Comparison of ENCODE assay signal across 11 mouse cellular contexts in genomic region chr1:72813639-72814403, GRCm38 (mm10). TPM values are rescaled to one million over a fixed set of nuclear protein-coding genes. Genes with fewer than 3 reads are reported as not detected.
A peak's percentile ranks its signal among the peaks of the same experiment; 100 is the strongest.
DNase-seq lines count a peak whose midpoint lies in the region; ATAC-seq and TF ChIP-seq lines count a peak whose summit lies in the region.
"Had no signal": no experiment of that assay in that cellular context is flagged by ENCODE, and none has a peak within 500 bp of the region (broad histone marks: within the 10 kb centered on the region; RNA-seq: fewer than 3 reads in every experiment).

No protein-coding gene starts in this region.

- no peak overlapping the region for H3K4me2 ChIP-seq in heart, embryonic 12.5 days
- no peak overlapping the region for H3K4me2 ChIP-seq in forebrain, embryonic 16.5 days (ENCODE audit: low read length)
- H3K4me2 ChIP-seq in midbrain, embryonic 13.5 days (replicated peaks): no peak overlapping the region

- WGBS in heart, embryonic 12.5 days: 16% methylated on average over 6 of the region's 6 CpGs
- 3% methylated on average over 6 of the region's 6 CpGs for WGBS in forebrain, embryonic 16.5 days
- WGBS in midbrain, embryonic 13.5 days: 0% methylated on average over 6 of the region's 6 CpGs

- H3K4me3 ChIP-seq in heart, embryonic 12.5 days: no peak overlapping the region
- H3K4me3 ChIP-seq in forebrain, embryonic 16.5 days (replicated peaks; ENCODE audit: low read length): no peak overlapping the region
- H3K4me3 ChIP-seq in midbrain, embryonic 13.5 days (replicated peaks): no peak overlapping the region
- H3K4me3 ChIP-seq: myocyte had no signal

- H3K9ac ChIP-seq in heart, embryonic 12.5 days: no peak overlapping the region; the same call in 1 of the 2 replicates
- no peak overlapping the region for H3K9ac ChIP-seq in forebrain, embryonic 16.5 days (replicated peaks; ENCODE audit: low read depth, low read length)
- no peak overlapping the region for H3K9ac ChIP-seq in midbrain, embryonic 13.5 days (replicated peaks)
- H3K9ac ChIP-seq: liver, embryonic 14.5 days had no signal

- H3K36me3 ChIP-seq in heart, embryonic 12.5 days: no peaks in the 10 kb centered on the region
- H3K36me3 ChIP-seq in forebrain, embryonic 16.5 days (ENCODE audit: control insufficient read depth, insufficient read depth): no peaks in the 10 kb centered on the region
- H3K36me3 ChIP-seq in midbrain, embryonic 13.5 days: no peaks in the 10 kb centered on the region

- H3K27me3 ChIP-seq in heart, embryonic 12.5 days (replicated peaks): no peaks in the 10 kb centered on the region
- H3K27me3 ChIP-seq in forebrain, embryonic 16.5 days (replicated peaks; ENCODE audit: control insufficient read depth, insufficient read depth, low read length): no peaks in the 10 kb centered on the region
- no peaks in the 10 kb centered on the region for H3K27me3 ChIP-seq in midbrain, embryonic 13.5 days
- H3K27me3 ChIP-seq: Patski had no signal

- intact Hi-C loops in heart, postnatal 10 days (cut with DNase I): no loop called here

- no peak for TF ChIP-seq POLR2A in brain, embryonic 14.5 days (IDR thresholded peaks at IDR 0.05; ENCODE audit: borderline replicate concordance, extremely low read depth, insufficient read depth, insufficient read length, poor library complexity, severe bottlenecking)

- peaks cover 6% of the 10 kb centered on the region; the same call in 1 of the 2 replicates for H3K9me3 ChIP-seq in heart, embryonic 12.5 days (replicated peaks)
- peaks cover 4% of the 10 kb centered on the region; the same call in 1 of the 2 replicates for H3K9me3 ChIP-seq in forebrain, embryonic 16.5 days (ENCODE audit: control insufficient read depth, low read length)
- H3K9me3 ChIP-seq in midbrain, embryonic 13.5 days: 0 out of 2 replicates have a peak, but pooled peaks cover 9% of the 10 kb centered on the region

- DNase-seq in heart, postnatal 10 days: no peak
- DNase-seq in brain, embryonic 14.5 days (ENCODE audit: low read depth): peak; percentile 55
- DNase-seq in left cerebral cortex, adult 8-10 months (ENCODE audit: low spot score in 2 of 2): no peak
- no peak for DNase-seq in urinary bladder, postnatal 14 days (ENCODE audit: low spot score)
- no peak for DNase-seq in urinary bladder, adult 2 months (ENCODE audit: low spot score)

- 0 out of 2 replicates have a peak, but pooled peaks have one; percentile 27 for ATAC-seq in heart, embryonic 12.5 days (ENCODE audit: insufficient number of reproducible peaks, low FRiP score)
- peak; percentile 57 for ATAC-seq in forebrain, embryonic 16.5 days
- peak; percentile 78 for ATAC-seq in midbrain, embryonic 13.5 days
- ATAC-seq: Patski had no signal

- TF ChIP-seq CTCF in brain, embryonic 14.5 days (IDR thresholded peaks at IDR 0.05; ENCODE audit: borderline replicate concordance, extremely low read depth, insufficient read depth, insufficient read length): no peak

- peaks cover 27% of the 10 kb centered on the region for H3K4me1 ChIP-seq in heart, embryonic 12.5 days (replicated peaks)
- peaks cover 7% of the 10 kb centered on the region for H3K4me1 ChIP-seq in forebrain, embryonic 16.5 days (replicated peaks; ENCODE audit: control insufficient read depth, insufficient read depth, low read length)
- H3K4me1 ChIP-seq in midbrain, embryonic 13.5 days (replicated peaks): peaks cover 27% of the 10 kb centered on the region

- H3K27ac ChIP-seq in heart, embryonic 12.5 days (ENCODE audit: poor library complexity, severe bottlenecking): 0 out of 2 replicates have a peak overlapping the region, but pooled peaks have one; percentile 4
- H3K27ac ChIP-seq in forebrain, embryonic 16.5 days (ENCODE audit: low read length): no peak overlapping the region
- H3K27ac ChIP-seq in midbrain, embryonic 13.5 days: peak overlapping the region; percentile 27
- H3K27ac ChIP-seq: liver, embryonic 14.5 days had no signal

RNA-seq across cellular contexts. Expression of gene Igfbp2, which starts 10.5 kb away (rescaled TPM):
- 91.7 and 93.5 TPM in 2 replicates for polyA plus RNA-seq in heart, embryonic 12.5 days (2016; fragmentation: Nextera tagmentation; extraction: Ambion mirVana)
- total RNA-seq in heart, postnatal 10 days (2021): 1 to 10 TPM in 1 of 2 experiments, under 1 TPM in 1; 0.86 to 2.1 TPM
- polyA plus RNA-seq in brain, embryonic 14.5 days (2012; rRNA removed): 328 and 384 TPM in 2 replicates
- 279 and 331 TPM in 2 replicates for polyA plus RNA-seq in forebrain, embryonic 16.5 days (2015; fragmentation: Nextera tagmentation; extraction: Ambion mirVana)
- polyA plus RNA-seq in midbrain, embryonic 13.5 days (2015; fragmentation: Nextera tagmentation; extraction: Ambion mirVana): 294 and 385 TPM in 2 replicates
- total RNA-seq in left cerebral cortex, adult 8-10 months (2022): 10 to 100 TPM; 49.5 to 63.9 (median 56.1) TPM
- polyA plus RNA-seq in urinary bladder, adult 2 months (2012; rRNA removed): 874 and 1,097 TPM in 2 replicates

Comparison
In these comparisons a context has a peak if more than half of its experiments do, and no peak if none do; other contexts are left out.
1. ATAC-seq: peak in every context shown above with its lines; median percentile 78 in midbrain, embryonic 13.5 days; 57 in forebrain, embryonic 16.5 days; 27 in heart, embryonic 12.5 days.